Mouse (Mus musculus): Measurements from ENCODE around the gene Gm10842. TPM values are rescaled to one million over a fixed set of nuclear protein-coding genes. Genes with fewer than 3 reads are reported as not detected.
"Not testable (repeated sequence)": the region's sequence is repeated elsewhere in the genome, so short reads cannot be mapped to it uniquely, and the experiment has no call there.

Gm10842 gene
- not detected in 2 replicates for polyA plus RNA-seq (2014; fragmentation: Nextera tagmentation; extraction: Ambion mirVana)

- Histone ChIP-seq H3K36me3 (ENCODE audit: control insufficient read depth, insufficient read depth, low read length) (no peaks in the 10 kb centered on the region), H3K9me3 (ENCODE audit: control insufficient read depth, low read length) (no peaks in the 10 kb centered on the region), H3K27me3 (ENCODE audit: control insufficient read depth, insufficient read depth, low read length) (no peaks in the 10 kb centered on the region), H3K9ac (ENCODE audit: low read length) (no peak within 1 kb of the TSS), H3K4me1 (ENCODE audit: control insufficient read depth, insufficient read depth, low read length) (no peaks in the 10 kb centered on the region), H3K4me2 (no peak within 1 kb of the TSS), H3K27ac (ENCODE audit: low read depth, low read length) (no peak within 1 kb of the TSS), H3K4me3 (ENCODE audit: low read depth, low read length) (no peak within 1 kb of the TSS)
- WGBS: 79% methylated on average over 3 of the region's 3 CpGs
- no peak for ATAC-seq (ENCODE audit: low FRiP score)
- DNase-seq (ENCODE audit: low spot score, missing footprints): no peak
Observed at GRCm38 (mm10) chr11:105146593-105146992, at the start of gene Gm10842. Gene Gm10842 (plus strand): TSS chr11:105146893.

DNA sequence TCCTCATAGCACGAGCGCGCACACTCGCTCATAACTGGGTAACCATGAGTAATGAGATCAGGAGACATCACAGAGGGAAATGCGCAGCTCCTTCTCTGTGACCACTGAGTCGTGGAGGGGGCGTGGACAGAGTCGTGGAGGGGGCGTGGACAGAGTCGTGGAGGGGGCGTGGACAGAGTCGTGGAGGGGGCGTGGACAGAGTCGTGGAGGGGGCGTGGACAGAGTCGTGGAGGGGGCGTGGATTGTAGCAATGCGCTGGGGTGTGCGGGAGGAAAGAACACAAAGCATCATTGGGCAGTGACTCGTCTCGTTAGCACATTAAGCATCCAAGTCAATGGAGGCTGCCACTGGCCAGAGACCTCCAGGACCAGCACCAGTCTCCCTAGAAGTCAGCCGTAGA, 34.2 kb upstream of the Gm10842 start:
- ATAC-seq (ENCODE audit: low FRiP score); H3K9me3 ChIP-seq (ENCODE audit: control insufficient read depth, low read length); H3K9ac ChIP-seq (ENCODE audit: low read length); H3K36me3 ChIP-seq (ENCODE audit: control insufficient read depth, insufficient read depth, low read length); H3K27ac ChIP-seq (ENCODE audit: low read depth, low read length); DNase-seq (ENCODE audit: low spot score, missing footprints); H3K27me3 ChIP-seq (ENCODE audit: control insufficient read depth, insufficient read depth, low read length); H3K4me3 ChIP-seq (ENCODE audit: low read depth, low read length); H3K4me1 ChIP-seq (ENCODE audit: control insufficient read depth, insufficient read depth, low read length); H3K4me2 ChIP-seq: not testable (repeated sequence)
- 79% methylated on average over 22 of the region's 22 CpGs for WGBS

DNA sequence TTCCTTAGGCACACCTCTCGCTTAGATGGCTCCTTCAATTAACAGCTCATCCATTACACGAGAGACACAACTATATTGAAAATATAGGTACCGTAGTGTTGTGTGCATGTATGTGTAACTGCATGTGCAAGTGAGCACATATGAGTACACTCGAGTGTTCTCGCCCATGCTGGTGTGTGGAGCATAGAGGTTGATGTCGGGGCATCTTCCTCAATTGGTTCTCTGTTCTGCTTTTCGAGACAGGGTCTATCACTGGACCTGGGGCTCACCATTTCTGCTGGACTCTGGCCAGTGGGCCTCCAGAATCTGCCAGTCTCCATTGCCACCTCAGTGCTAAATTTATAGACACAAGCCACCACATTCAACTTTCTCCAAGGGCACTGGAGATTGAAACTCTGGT, 28.9 kb upstream of the Gm10842 start:
- no peak overlapping the region for H3K27ac ChIP-seq (ENCODE audit: low read depth, low read length)
- ATAC-seq (ENCODE audit: low FRiP score) (no peak), DNase-seq (ENCODE audit: low spot score, missing footprints) (no peak)
- H3K9me3 ChIP-seq (ENCODE audit: control insufficient read depth, low read length): no peaks in the 10 kb centered on the region
- H3K9ac ChIP-seq (ENCODE audit: low read length): no peak overlapping the region
- 85% methylated on average over 7 of the region's 7 CpGs for WGBS
- H3K27me3 ChIP-seq (ENCODE audit: control insufficient read depth, insufficient read depth, low read length): no peaks in the 10 kb centered on the region
- H3K4me2 ChIP-seq: no peak overlapping the region
- H3K4me1 ChIP-seq (ENCODE audit: control insufficient read depth, insufficient read depth, low read length): no peaks in the 10 kb centered on the region
- H3K4me3 ChIP-seq (ENCODE audit: low read depth, low read length): no peak overlapping the region
- H3K36me3 ChIP-seq (ENCODE audit: control insufficient read depth, insufficient read depth, low read length): no peaks in the 10 kb centered on the region

GRCm38 (mm10) chr11:105120551-105121061, 26.1 kb upstream of the Gm10842 start:
- WGBS: 41% methylated on average over 4 of the region's 4 CpGs
- no peak overlapping the region for H3K9ac ChIP-seq (ENCODE audit: low read length)

DNA sequence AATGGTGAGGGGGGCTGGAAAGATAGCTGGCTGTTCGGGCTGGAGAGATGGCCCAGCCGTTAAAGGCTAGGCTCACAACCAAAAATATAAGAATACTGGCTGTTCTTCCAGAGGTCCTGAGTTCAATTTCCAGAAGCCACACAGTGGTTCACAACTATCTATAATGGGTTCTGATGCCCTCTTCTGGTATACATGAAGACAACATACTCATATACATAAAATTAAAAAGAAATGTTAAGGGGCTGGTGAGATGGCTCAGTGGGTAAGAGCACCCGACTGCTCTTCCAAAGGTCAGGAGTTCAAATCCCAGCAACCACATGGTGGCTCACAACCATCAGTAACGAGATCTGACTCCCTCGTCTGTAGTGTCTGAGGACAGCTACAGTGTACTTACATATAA, 24.9 kb upstream of the Gm10842 start:
- H3K4me1 ChIP-seq (ENCODE audit: control insufficient read depth, insufficient read depth, low read length); H3K4me3 ChIP-seq (ENCODE audit: low read depth, low read length); H3K27me3 ChIP-seq (ENCODE audit: control insufficient read depth, insufficient read depth, low read length); H3K36me3 ChIP-seq (ENCODE audit: control insufficient read depth, insufficient read depth, low read length); H3K9me3 ChIP-seq (ENCODE audit: control insufficient read depth, low read length); DNase-seq (ENCODE audit: low spot score, missing footprints); ATAC-seq (ENCODE audit: low FRiP score); H3K27ac ChIP-seq (ENCODE audit: low read depth, low read length); H3K4me2 ChIP-seq; H3K9ac ChIP-seq (ENCODE audit: low read length): not testable (repeated sequence)
- 83% methylated on average over 5 of the region's 5 CpGs for WGBS

More at GRCm38 (mm10) chr11:105120551-105121061, 26.1 kb upstream of the Gm10842 start:
- Histone ChIP-seq H3K9me3 (ENCODE audit: control insufficient read depth, low read length) (no peaks in the 10 kb centered on the region), H3K27me3 (ENCODE audit: control insufficient read depth, insufficient read depth, low read length) (no peaks in the 10 kb centered on the region), H3K4me3 (ENCODE audit: low read depth, low read length) (no peak overlapping the region), H3K36me3 (ENCODE audit: control insufficient read depth, insufficient read depth, low read length) (no peaks in the 10 kb centered on the region), H3K4me2 (no peak overlapping the region), H3K27ac (ENCODE audit: low read depth, low read length) (no peak overlapping the region), H3K4me1 (ENCODE audit: control insufficient read depth, insufficient read depth, low read length) (no peaks in the 10 kb centered on the region)
- DNase-seq (ENCODE audit: low spot score, missing footprints) (no peak), ATAC-seq (ENCODE audit: low FRiP score) (no peak)

DNA sequence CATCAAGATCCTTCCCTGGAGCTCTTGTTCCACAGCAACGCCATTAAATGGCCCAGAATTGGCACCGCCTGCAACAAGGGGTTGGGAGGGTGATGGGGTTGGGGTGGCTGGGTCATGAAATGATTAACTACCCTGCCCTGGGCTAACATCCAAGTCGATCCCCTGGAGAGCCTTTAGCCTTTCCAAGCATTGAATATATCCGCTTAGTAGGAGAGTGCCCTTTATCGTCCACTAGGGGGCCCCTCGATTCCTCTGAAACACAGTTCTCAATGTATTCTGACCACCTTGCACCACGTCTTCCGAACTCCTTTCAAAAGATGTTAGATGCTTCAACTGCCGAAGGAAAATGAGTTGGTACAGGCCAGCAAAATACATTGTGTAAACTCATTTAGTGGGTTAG, 22.7 kb upstream of the Gm10842 start:
- 10% methylated on average over 9 of the region's 9 CpGs for WGBS

GRCm38 (mm10) chr11:105125735-105126519, 20.8 kb upstream of the Gm10842 start, which contains the start of gene Mettl2:
Gene Mettl2 (plus strand): TSS chr11:105126425.
- 3% methylated on average over 27 of the region's 38 CpGs for WGBS
- H3K4me1 ChIP-seq (ENCODE audit: control insufficient read depth, insufficient read depth, low read length): peaks cover 9% of the 10 kb centered on the region
- no peaks in the 10 kb centered on the region for H3K36me3 ChIP-seq (ENCODE audit: control insufficient read depth, insufficient read depth, low read length)
- no peaks in the 10 kb centered on the region for H3K27me3 ChIP-seq (ENCODE audit: control insufficient read depth, insufficient read depth, low read length)
- peak within 1 kb of the TSS; percentile 41; the same call in 1 of the 2 replicates for H3K27ac ChIP-seq (ENCODE audit: low read depth, low read length)
- H3K4me2 ChIP-seq: peak within 1 kb of the TSS; percentile 69
- peak; percentile 98 for DNase-seq (ENCODE audit: low spot score, missing footprints)
- H3K9me3 ChIP-seq (ENCODE audit: control insufficient read depth, low read length): no peaks in the 10 kb centered on the region
- peak; percentile 92 for ATAC-seq (ENCODE audit: low FRiP score)
- peak within 1 kb of the TSS; percentile 89 for H3K4me3 ChIP-seq (ENCODE audit: low read depth, low read length)
- peak within 1 kb of the TSS; percentile 61 for H3K9ac ChIP-seq (ENCODE audit: low read length)

More for the DNA sequence above, 22.7 kb upstream of the Gm10842 start:
- no peak overlapping the region for H3K4me3 ChIP-seq (ENCODE audit: low read depth, low read length)
- H3K4me1 ChIP-seq (ENCODE audit: control insufficient read depth, insufficient read depth, low read length): peaks cover 9% of the 10 kb centered on the region
- no peak overlapping the region for H3K27ac ChIP-seq (ENCODE audit: low read depth, low read length)
- DNase-seq (ENCODE audit: low spot score, missing footprints): peak; percentile 90
- ATAC-seq (ENCODE audit: low FRiP score): peak; percentile 40; the same call in 1 of the 2 replicates
- no peaks in the 10 kb centered on the region for H3K36me3 ChIP-seq (ENCODE audit: control insufficient read depth, insufficient read depth, low read length)
- H3K9me3 ChIP-seq (ENCODE audit: control insufficient read depth, low read length): no peaks in the 10 kb centered on the region
- no peak overlapping the region for H3K9ac ChIP-seq (ENCODE audit: low read length)
- H3K4me2 ChIP-seq: no peak overlapping the region
- no peaks in the 10 kb centered on the region for H3K27me3 ChIP-seq (ENCODE audit: control insufficient read depth, insufficient read depth, low read length)

DNA sequence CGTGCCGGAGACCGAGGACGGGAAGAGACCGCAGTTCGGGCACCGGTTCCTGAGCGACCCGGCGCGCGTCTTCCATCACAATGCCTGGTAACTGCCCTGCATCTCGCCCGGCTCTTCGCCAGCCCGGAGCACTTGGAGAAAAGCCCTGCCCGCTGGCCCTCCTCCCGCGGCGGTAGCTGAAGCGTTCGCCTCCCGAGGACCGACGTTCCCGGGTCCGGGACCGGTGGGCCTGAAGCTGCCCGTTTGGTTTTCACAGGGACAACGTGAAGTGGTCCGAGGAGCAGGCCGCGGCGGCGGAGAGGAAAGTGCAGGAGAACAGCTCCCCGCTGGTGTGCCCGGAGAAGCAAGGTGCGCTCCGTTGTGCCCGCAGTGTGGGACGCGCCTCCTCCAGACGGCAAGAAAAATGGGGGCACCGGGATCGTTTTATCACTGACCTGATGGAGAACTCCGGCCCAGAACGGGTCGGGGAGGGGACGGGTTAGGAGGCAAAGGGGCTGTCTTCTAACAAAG, 20.1 kb upstream of the Gm10842 start:
- Histone ChIP-seq H3K4me3 (ENCODE audit: low read depth, low read length) (peak overlapping the region; percentile 89), H3K4me2 (peak overlapping the region; percentile 69), H3K9me3 (ENCODE audit: control insufficient read depth, low read length) (no peaks in the 10 kb centered on the region), H3K27ac (ENCODE audit: low read depth, low read length) (no peak overlapping the region), H3K27me3 (ENCODE audit: control insufficient read depth, insufficient read depth, low read length) (no peaks in the 10 kb centered on the region), H3K4me1 (ENCODE audit: control insufficient read depth, insufficient read depth, low read length) (peaks cover 9% of the 10 kb centered on the region), H3K9ac (ENCODE audit: low read length) (peak overlapping the region; percentile 61), H3K36me3 (ENCODE audit: control insufficient read depth, insufficient read depth, low read length) (no peaks in the 10 kb centered on the region)
- DNase-seq (ENCODE audit: low spot score, missing footprints) (no peak), ATAC-seq (ENCODE audit: low FRiP score) (no peak)
- under 1% methylated on average over 49 of the region's 49 CpGs for WGBS

- no peaks in the 10 kb centered on the region for H3K9me3 ChIP-seq (ENCODE audit: control insufficient read depth, low read length)
- no peak overlapping the region for H3K27ac ChIP-seq (ENCODE audit: low read depth, low read length)
- H3K4me2 ChIP-seq: no peak overlapping the region
- no peaks in the 10 kb centered on the region for H3K27me3 ChIP-seq (ENCODE audit: control insufficient read depth, insufficient read depth, low read length)
- no peak for DNase-seq (ENCODE audit: low spot score, missing footprints)
- no peak for ATAC-seq (ENCODE audit: low FRiP score)
- 95% methylated on average over 7 of the region's 7 CpGs for WGBS
- H3K36me3 ChIP-seq (ENCODE audit: control insufficient read depth, insufficient read depth, low read length): peaks cover 14% of the 10 kb centered on the region; the same call in 1 of the 2 replicates
- no peak overlapping the region for H3K4me3 ChIP-seq (ENCODE audit: low read depth, low read length)
- H3K9ac ChIP-seq (ENCODE audit: low read length): no peak overlapping the region
- no peaks in the 10 kb centered on the region for H3K4me1 ChIP-seq (ENCODE audit: control insufficient read depth, insufficient read depth, low read length)
Observed at GRCm38 (mm10) chr11:105135692-105136091, 11.0 kb upstream of the Gm10842 start.

Measured in midbrain, embryonic 11.5 days (tissue).